Mouse (Mus musculus): ENCODE measurements around the gene Il1r1.

The Il1r1 gene

GRCm38 (mm10) chr1:40233217-40233616 lies 8.3 kb downstream of the Il1r1 start:
- no peak for DNase-seq

- no peak for DNase-seq
Observed at GRCm38 (mm10) chr1:40233621-40234020, 8.7 kb downstream of the Il1r1 start.

GRCm38 (mm10) chr1:40235597-40236249 lies 10.8 kb downstream of the Il1r1 start:
- DNase-seq = no peak

- DNase-seq = no peak
Observed at GRCm38 (mm10) chr1:40236694-40237093, 11.8 kb downstream of the Il1r1 start.

- DNase-seq = no peak
Observed at GRCm38 (mm10) chr1:40237094-40237493, 12.2 kb downstream of the Il1r1 start.

GRCm38 (mm10) chr1:40240353-40241092 lies 15.6 kb downstream of the Il1r1 start:
- no peak for DNase-seq

GRCm38 (mm10) chr1:40242717-40243116 lies 17.8 kb downstream of the Il1r1 start:
- no peak for DNase-seq

- no peak for DNase-seq
Observed at GRCm38 (mm10) chr1:40243561-40243998, 18.7 kb downstream of the Il1r1 start.

GRCm38 (mm10) chr1:40250425-40250824 lies 25.5 kb downstream of the Il1r1 start:
- DNase-seq = no peak

GRCm38 (mm10) chr1:40252507-40252906 lies 27.6 kb downstream of the Il1r1 start:
- DNase-seq = no peak

- no peak for DNase-seq
Observed at GRCm38 (mm10) chr1:40253940-40254339, 29.1 kb downstream of the Il1r1 start.

- no peak for DNase-seq
Observed at GRCm38 (mm10) chr1:40254347-40255057, 29.6 kb downstream of the Il1r1 start.

GRCm38 (mm10) chr1:40262441-40263121 lies 37.7 kb downstream of the Il1r1 start:
- no peak for DNase-seq

- no peak for DNase-seq
Observed at GRCm38 (mm10) chr1:40263122-40263498, 38.2 kb downstream of the Il1r1 start.

- DNase-seq = no peak
Observed at GRCm38 (mm10) chr1:40263679-40264078, 38.8 kb downstream of the Il1r1 start.

GRCm38 (mm10) chr1:40265301-40265835 lies 40.5 kb downstream of the Il1r1 start:
- no peak for DNase-seq

- peak; percentile 59 for DNase-seq
Observed at GRCm38 (mm10) chr1:40266431-40267260, 41.8 kb downstream of the Il1r1 start.

GRCm38 (mm10) chr1:40267846-40268245 lies 43.0 kb downstream of the Il1r1 start:
- DNase-seq = peak; percentile 23

- no peak for DNase-seq
Observed at GRCm38 (mm10) chr1:40268536-40268935, 43.7 kb downstream of the Il1r1 start.

GRCm38 (mm10) chr1:40270415-40270814 lies 45.5 kb downstream of the Il1r1 start:
- no peak for DNase-seq

GRCm38 (mm10) chr1:40271052-40271451 lies 46.2 kb downstream of the Il1r1 start:
- no peak for DNase-seq

- DNase-seq = no peak
Observed at GRCm38 (mm10) chr1:40271486-40272055, 46.7 kb downstream of the Il1r1 start.
